Mouse (Mus musculus) liver, embryonic 15.5 days (tissue): ENCODE measurements at regions not wholly inside any gene's neighbourhood (a gene's known extent, or its start where the extent isn't known, plus 50 kb on each side); places are given as distances from the start of the nearest gene placed in this dataset.
"Not testable (repeated sequence)": the region's sequence is repeated elsewhere in the genome, so short reads cannot be mapped to it uniquely, and the experiment has no call there.

ENCODE experiments used
- ATAC-seq: fragments of 200-750 bp; cut with Nextera tagmentation; 2 replicates; pipeline ENCODE4 v1.8.0; 2017; ENCODE audit warnings: moderate number of reproducible peaks, mild to moderate bottlenecking, moderate library complexity; ENCODE audit not compliant: insufficient read depth
- H3K27ac ChIP-seq: fragments of 300-500 bp; sonication (generic); replicated peaks from 2 replicates; pipeline ENCODE4 v1.5.1; 2015; ENCODE audit warnings: mild to moderate bottlenecking, inconsistent platforms
- H3K27me3 ChIP-seq: fragments of 300-500 bp; sonication (generic); 2 replicates; pipeline ENCODE4 v1.6.1; 2015; ENCODE audit warnings: mild to moderate bottlenecking, inconsistent platforms
- H3K36me3 ChIP-seq: fragments of 300-500 bp; sonication (generic); replicated peaks from 2 replicates; pipeline ENCODE4 v1.6.1; 2015; ENCODE audit warnings: moderate library complexity, mild to moderate bottlenecking, inconsistent platforms
- H3K4me1 ChIP-seq: fragments of 300-500 bp; sonication (generic); replicated peaks from 2 replicates; pipeline ENCODE4 v1.6.1; 2015; ENCODE audit warnings: inconsistent platforms
- H3K4me2 ChIP-seq: fragments of 300-500 bp; sonication (generic); 2 replicates; pipeline ENCODE4 v1.6.1; 2015; ENCODE audit warnings: moderate library complexity, mild to moderate bottlenecking, inconsistent platforms
- H3K4me3 ChIP-seq: fragments of 300-500 bp; sonication (generic); replicated peaks from 2 replicates; pipeline ENCODE4 v1.5.1; 2015; ENCODE audit warnings: mild to moderate bottlenecking, inconsistent platforms
- H3K9ac ChIP-seq: fragments of 300-500 bp; sonication (generic); 2 replicates; pipeline ENCODE4 v1.6.1; 2015; ENCODE audit warnings: moderate library complexity, mild to moderate bottlenecking, inconsistent platforms
- H3K9me3 ChIP-seq: fragments of 300-500 bp; sonication (generic); replicated peaks from 2 replicates; pipeline ENCODE4 v1.6.1; 2016; ENCODE audit warnings: inconsistent platforms
- WGBS: fragments of 180-500 bp; shearing (Covaris S2); methylation state at CpG from one replicate; pipeline ENCODE4 v1.1.7; 2015; ENCODE audit warnings: mixed read lengths; ENCODE audit not compliant: insufficient replicate concordance; 5-methylcytosine and 5-hydroxymethylcytosine counted together

DNA sequence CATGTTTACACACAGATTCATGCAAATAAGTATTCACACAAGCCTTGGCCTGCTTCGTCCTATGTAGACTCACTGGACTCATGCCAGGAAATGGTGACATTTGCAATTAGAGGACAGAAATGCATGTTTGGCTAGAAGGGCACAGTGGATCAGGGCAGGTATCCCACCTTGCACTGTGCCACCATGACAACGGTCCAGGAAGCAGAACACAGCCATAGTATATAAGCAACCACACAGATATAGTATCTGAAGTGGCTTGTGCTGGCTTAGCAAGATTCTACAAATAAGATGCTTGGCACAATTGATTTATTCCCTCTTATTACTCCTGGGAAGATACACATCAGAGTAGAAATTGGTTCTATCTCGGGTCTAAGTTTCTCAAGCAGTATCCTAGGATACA lies 218.0 kb downstream of the Unc5cl start:
- Histone ChIP-seq H3K4me2 (no peak overlapping the region), H3K4me1 (no peaks in the 10 kb centered on the region), H3K9ac (no peak overlapping the region), H3K27me3 (no peaks in the 10 kb centered on the region), H3K36me3 (no peaks in the 10 kb centered on the region), H3K4me3 (no peak overlapping the region), H3K27ac (no peak overlapping the region), H3K9me3 (no peaks in the 10 kb centered on the region)
- ATAC-seq = no peak
- WGBS = 48% methylated on average over 3 of the region's 3 CpGs

DNA sequence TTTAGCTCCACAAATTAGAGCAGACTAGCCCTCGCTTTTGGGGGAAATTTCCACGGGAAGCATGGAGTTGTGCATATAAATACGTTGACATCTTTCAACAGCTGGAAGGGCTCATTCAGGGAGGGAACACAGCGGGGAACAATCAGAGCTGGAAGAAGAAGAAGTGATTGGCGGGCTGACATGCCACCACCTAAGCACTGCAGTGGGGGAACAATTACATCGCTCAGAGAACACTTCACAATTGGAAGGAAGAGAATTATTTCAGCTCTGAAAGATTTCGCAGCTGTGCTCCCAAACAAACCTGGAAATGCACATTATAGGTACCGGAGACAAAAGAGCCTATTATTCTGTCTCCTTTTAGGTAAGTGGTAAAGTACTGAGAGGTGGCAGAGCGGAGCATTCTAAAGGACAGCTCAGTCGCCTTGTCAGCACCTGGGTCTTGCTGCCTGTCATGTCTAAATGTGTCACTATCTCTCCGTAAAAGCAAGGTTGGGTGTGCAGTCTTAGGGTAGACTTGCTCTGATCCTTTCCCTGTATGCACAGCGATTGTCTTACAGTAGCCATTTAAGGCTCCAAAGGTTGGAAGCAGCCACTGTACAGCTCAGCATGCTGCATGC lies 223.6 kb downstream of the Unc5cl start:
- no peaks in the 10 kb centered on the region; the same call in 1 of the 2 replicates for H3K27me3 ChIP-seq
- no peaks in the 10 kb centered on the region for H3K36me3 ChIP-seq
- H3K9me3 ChIP-seq = no peaks in the 10 kb centered on the region
- no peak for ATAC-seq
- H3K9ac ChIP-seq = no peak overlapping the region
- no peak overlapping the region for H3K4me2 ChIP-seq
- no peak overlapping the region for H3K4me3 ChIP-seq
- H3K4me1 ChIP-seq = no peaks in the 10 kb centered on the region
- WGBS = 60% methylated on average over 12 of the region's 12 CpGs
- no peak overlapping the region for H3K27ac ChIP-seq

- H3K36me3 ChIP-seq = no peaks in the 10 kb centered on the region
- H3K27me3 ChIP-seq = no peaks in the 10 kb centered on the region; the same call in 1 of the 2 replicates
- H3K4me2 ChIP-seq = no peak overlapping the region
- H3K4me3 ChIP-seq = no peak overlapping the region
- no peak for ATAC-seq
- no peak overlapping the region for H3K9ac ChIP-seq
- WGBS = 56% methylated on average over 10 of the region's 10 CpGs
- H3K27ac ChIP-seq = no peak overlapping the region
- no peaks in the 10 kb centered on the region for H3K9me3 ChIP-seq
- H3K4me1 ChIP-seq = no peaks in the 10 kb centered on the region
These were observed 225.6 kb downstream of the Unc5cl start for GRCm38 (mm10) chr17:48680331-48680730.

GRCm38 (mm10) chr17:48688944-48689343 lies 234.2 kb downstream of the Unc5cl start:
- H3K36me3 ChIP-seq = no peaks in the 10 kb centered on the region
- H3K4me3 ChIP-seq = no peak overlapping the region
- no peaks in the 10 kb centered on the region for H3K27me3 ChIP-seq
- H3K4me2 ChIP-seq = no peak overlapping the region
- no peak for ATAC-seq
- H3K27ac ChIP-seq = no peak overlapping the region
- 35% methylated on average over 2 of the region's 2 CpGs for WGBS
- H3K9ac ChIP-seq = no peak overlapping the region
- H3K4me1 ChIP-seq = no peaks in the 10 kb centered on the region
- H3K9me3 ChIP-seq = no peaks in the 10 kb centered on the region

DNA sequence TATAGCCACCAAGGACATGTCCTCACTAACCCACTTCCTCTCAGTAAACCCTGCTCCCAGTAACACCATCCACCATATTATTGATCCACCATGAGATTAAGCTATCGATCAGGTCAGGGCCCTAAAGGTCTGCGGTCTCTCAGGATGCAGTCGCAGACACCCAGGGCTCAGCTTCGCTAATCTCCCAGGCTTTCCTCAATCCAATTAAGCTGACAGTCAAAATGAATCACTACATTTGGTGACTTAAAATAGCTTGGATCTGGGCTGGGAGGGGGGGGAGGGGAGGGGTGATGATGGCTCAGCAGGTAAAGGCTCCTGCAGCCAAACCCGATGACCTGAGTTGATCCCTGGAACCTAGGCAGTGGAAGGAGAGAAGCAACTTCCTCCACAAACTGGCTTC lies 233.7 kb upstream of the Lrfn2 start:
- Histone ChIP-seq H3K9ac (no peak overlapping the region), H3K4me1 (no peaks in the 10 kb centered on the region), H3K27ac (no peak overlapping the region), H3K4me3 (no peak overlapping the region), H3K27me3 (no peaks in the 10 kb centered on the region), H3K36me3 (no peaks in the 10 kb centered on the region), H3K9me3 (no peaks in the 10 kb centered on the region), H3K4me2 (no peak overlapping the region)
- WGBS = 69% methylated on average over 5 of the region's 5 CpGs
- no peak for ATAC-seq

- H3K27me3 ChIP-seq = no peaks in the 10 kb centered on the region
- ATAC-seq = no peak
- no peaks in the 10 kb centered on the region for H3K4me1 ChIP-seq
- no peak overlapping the region for H3K9ac ChIP-seq
- no peak overlapping the region for H3K4me2 ChIP-seq
- H3K4me3 ChIP-seq = no peak overlapping the region
- no peaks in the 10 kb centered on the region for H3K36me3 ChIP-seq
- H3K9me3 ChIP-seq = no peaks in the 10 kb centered on the region
- WGBS = 21% methylated on average over 10 of the region's 10 CpGs
- H3K27ac ChIP-seq = no peak overlapping the region
These were observed 231.6 kb upstream of the Lrfn2 start for GRCm38 (mm10) chr17:48700591-48700990.

DNA sequence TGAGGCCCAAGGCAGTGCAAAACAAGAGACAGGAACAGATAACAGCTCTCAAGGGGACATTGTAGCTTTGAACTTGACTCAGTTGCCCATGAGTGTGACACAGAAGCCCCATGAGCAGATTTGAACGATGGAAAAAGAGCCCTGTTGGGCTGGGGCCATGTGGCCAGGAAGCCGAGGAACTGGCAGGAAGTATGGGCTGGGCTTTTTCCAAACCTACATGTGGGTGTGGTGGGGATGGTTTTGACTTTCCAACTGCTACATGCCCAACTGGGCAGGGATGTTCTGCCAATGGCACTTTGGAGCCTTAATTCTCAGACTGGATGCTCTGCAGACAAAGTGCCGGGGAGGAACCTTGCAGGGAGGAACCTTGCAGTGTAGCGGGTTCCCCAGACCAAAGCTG lies 211.7 kb upstream of the Lrfn2 start:
- Histone ChIP-seq H3K4me2 (no peak overlapping the region), H3K4me3 (no peak overlapping the region), H3K9me3 (no peaks in the 10 kb centered on the region), H3K27me3 (no peaks in the 10 kb centered on the region), H3K9ac (no peak overlapping the region), H3K36me3 (no peaks in the 10 kb centered on the region), H3K4me1 (no peaks in the 10 kb centered on the region), H3K27ac (no peak overlapping the region)
- ATAC-seq = no peak
- 43% methylated on average over 4 of the region's 4 CpGs for WGBS

GRCm38 (mm10) chr17:48723286-48723685 lies 208.9 kb upstream of the Lrfn2 start:
- ATAC-seq = no peak
- H3K9me3 ChIP-seq = no peaks in the 10 kb centered on the region
- H3K4me3 ChIP-seq = no peak overlapping the region
- H3K27ac ChIP-seq = no peak overlapping the region
- no peaks in the 10 kb centered on the region for H3K36me3 ChIP-seq
- no peaks in the 10 kb centered on the region for H3K27me3 ChIP-seq
- no peak overlapping the region for H3K9ac ChIP-seq
- no peaks in the 10 kb centered on the region for H3K4me1 ChIP-seq
- H3K4me2 ChIP-seq = no peak overlapping the region
- 66% methylated on average over 10 of the region's 10 CpGs for WGBS

DNA sequence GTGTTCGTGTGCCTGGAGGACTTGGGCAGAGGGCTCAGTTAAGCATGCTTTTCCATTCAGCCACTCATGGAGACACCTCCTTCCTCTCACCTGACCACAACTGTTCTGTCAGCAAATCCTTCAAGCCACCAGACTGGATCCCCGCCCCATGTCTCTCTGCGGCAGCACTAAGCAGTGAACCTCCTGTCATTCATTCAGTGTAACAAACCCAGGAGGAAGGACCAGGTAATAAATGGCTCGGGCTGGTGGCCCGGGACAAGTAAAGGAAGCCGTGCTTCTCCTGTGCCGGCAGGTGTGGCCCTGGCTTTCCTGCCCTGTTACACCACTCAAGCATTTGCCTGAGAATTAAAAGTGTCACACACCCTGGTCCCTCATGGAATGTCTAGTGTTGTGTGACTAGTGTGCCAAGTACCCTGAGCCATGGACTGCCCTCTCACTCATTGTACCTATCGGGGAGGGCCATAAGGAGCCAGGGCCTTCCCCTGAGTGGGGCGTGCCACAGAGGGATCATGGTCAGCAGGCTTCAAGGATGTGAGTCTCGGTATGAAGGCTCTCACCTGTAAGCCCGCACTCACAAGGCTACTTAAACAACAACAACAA lies 207.6 kb upstream of the Lrfn2 start:
- no peak for ATAC-seq
- no peak overlapping the region for H3K4me2 ChIP-seq
- WGBS = 71% methylated on average over 11 of the region's 11 CpGs
- H3K4me3 ChIP-seq = no peak overlapping the region
- H3K9me3 ChIP-seq = no peaks in the 10 kb centered on the region
- H3K4me1 ChIP-seq = no peaks in the 10 kb centered on the region
- no peaks in the 10 kb centered on the region for H3K36me3 ChIP-seq
- no peak overlapping the region for H3K9ac ChIP-seq
- H3K27me3 ChIP-seq = no peaks in the 10 kb centered on the region
- no peak overlapping the region for H3K27ac ChIP-seq

DNA sequence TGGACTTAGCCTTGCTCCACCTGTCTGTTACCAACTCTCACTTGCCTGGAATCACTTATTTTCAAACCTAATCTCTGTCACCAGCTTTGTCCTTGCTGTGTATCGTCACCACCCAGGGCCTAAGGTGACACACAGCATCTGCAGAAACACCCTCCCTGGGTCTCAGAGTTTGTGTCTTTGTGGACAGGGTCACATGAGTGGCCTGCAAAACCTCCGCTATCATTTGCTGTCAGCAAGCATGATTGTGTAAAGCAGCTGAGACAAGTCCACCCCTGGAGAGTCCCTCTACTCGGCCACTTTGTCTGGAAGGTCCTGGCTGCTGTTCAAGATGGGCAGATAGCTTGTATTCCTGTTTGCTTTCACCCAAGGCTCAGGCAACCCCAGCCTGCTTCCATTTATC lies 205.7 kb upstream of the Lrfn2 start:
- no peak for ATAC-seq
- no peaks in the 10 kb centered on the region for H3K4me1 ChIP-seq
- no peaks in the 10 kb centered on the region for H3K36me3 ChIP-seq
- H3K4me2 ChIP-seq = no peak overlapping the region
- 35% methylated on average over 3 of the region's 3 CpGs for WGBS
- no peak overlapping the region for H3K9ac ChIP-seq
- H3K9me3 ChIP-seq = no peaks in the 10 kb centered on the region
- H3K4me3 ChIP-seq = no peak overlapping the region
- H3K27ac ChIP-seq = no peak overlapping the region
- H3K27me3 ChIP-seq = no peaks in the 10 kb centered on the region

GRCm38 (mm10) chr17:48733801-48734200 lies 198.4 kb upstream of the Lrfn2 start:
- no peak overlapping the region for H3K4me3 ChIP-seq
- ATAC-seq = no peak
- no peaks in the 10 kb centered on the region for H3K4me1 ChIP-seq
- H3K36me3 ChIP-seq = no peaks in the 10 kb centered on the region
- H3K27ac ChIP-seq = no peak overlapping the region
- no peaks in the 10 kb centered on the region for H3K27me3 ChIP-seq
- H3K9ac ChIP-seq = no peak overlapping the region
- WGBS = 60% methylated on average over 9 of the region's 9 CpGs
- no peaks in the 10 kb centered on the region for H3K9me3 ChIP-seq
- H3K4me2 ChIP-seq = no peak overlapping the region

DNA sequence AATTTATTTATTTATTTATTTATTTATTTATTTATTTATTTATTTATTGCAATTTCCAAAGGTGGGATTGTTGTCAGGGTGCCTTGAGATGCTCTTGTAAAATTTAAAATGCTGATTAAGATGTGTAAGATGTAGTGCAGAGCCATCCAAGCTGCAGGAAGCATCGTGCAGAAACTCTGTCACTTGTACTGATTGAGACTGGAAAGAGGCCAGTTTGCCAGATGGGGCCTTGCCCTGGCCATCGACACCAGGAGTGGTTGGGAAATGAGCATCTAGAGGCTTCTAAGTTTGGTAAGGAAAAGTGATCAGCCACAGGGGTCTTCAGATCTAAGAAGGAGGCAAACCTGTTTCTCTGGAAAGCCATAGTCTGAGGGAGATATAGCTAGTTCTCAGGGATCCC lies 195.0 kb upstream of the Lrfn2 start:
- not testable (repeated sequence) for H3K4me2 ChIP-seq, H3K27ac ChIP-seq, H3K36me3 ChIP-seq, H3K9me3 ChIP-seq, H3K9ac ChIP-seq, H3K4me3 ChIP-seq, H3K27me3 ChIP-seq, H3K4me1 ChIP-seq, ATAC-seq
- 52% methylated on average over 2 of the region's 2 CpGs for WGBS
